Mouse (Mus musculus) kidney, embryonic 16.5 days (tissue): ENCODE data around the gene Rtn3. TPM values are rescaled to one million over a fixed set of nuclear protein-coding genes. Genes with fewer than 3 reads are reported as not detected.
"Not testable (repeated sequence)": the region's sequence is repeated elsewhere in the genome, so short reads cannot be mapped to it uniquely, and the experiment has no call there.

Source experiments
- ATAC-seq: fragments of 200-750 bp; cut with Nextera tagmentation; 2 replicates; pipeline ENCODE4 v1.8.0; 2017; ENCODE audit warnings: moderate TSS enrichment; ENCODE audit not compliant: low FRiP score, low TSS enrichment
- H3K27ac ChIP-seq: fragments of 300-500 bp; sonication (generic); 2 replicates; pipeline ENCODE4 v1.5.1; 2014; ENCODE audit warnings: low read length
- H3K27me3 ChIP-seq: fragments of 300-500 bp; sonication (generic); 2 replicates; pipeline ENCODE4 v1.6.1; 2014; ENCODE audit warnings: low read length, control low read depth, mixed read lengths; ENCODE audit not compliant: insufficient read depth
- H3K36me3 ChIP-seq: fragments of 300-500 bp; sonication (generic); 2 replicates; pipeline ENCODE4 v1.6.1; 2014; ENCODE audit warnings: low read length, control low read depth, mixed read lengths; ENCODE audit not compliant: insufficient read depth
- H3K4me1 ChIP-seq: fragments of 300-500 bp; sonication (generic); 2 replicates; pipeline ENCODE4 v1.6.1; 2014; ENCODE audit warnings: low read length, control low read depth, mixed read lengths; ENCODE audit not compliant: insufficient read depth
- H3K4me2 ChIP-seq: fragments of 300-500 bp; sonication (generic); replicated peaks from 2 replicates; pipeline ENCODE4 v1.6.1; 2014; ENCODE audit warnings: low read depth, low read length
- H3K4me3 ChIP-seq: fragments of 300-500 bp; sonication (generic); 2 replicates; pipeline ENCODE4 v1.5.1; 2014; ENCODE audit warnings: mild to moderate bottlenecking, low read length
- H3K9ac ChIP-seq: fragments of 300-500 bp; sonication (generic); replicated peaks from 2 replicates; pipeline ENCODE4 v1.6.1; 2014; ENCODE audit warnings: low read length
- H3K9me3 ChIP-seq: fragments of 300-500 bp; sonication (generic); 2 replicates; pipeline ENCODE4 v1.6.1; 2016; ENCODE audit warnings: low read length, control low read depth
- WGBS: fragments of 180-500 bp; shearing (Covaris S2); extraction: QIAGEN DNeasy Blood & Tissue Kit; methylation state at CpG from one replicate; pipeline ENCODE4 v1.1.7; 2014; 5-methylcytosine and 5-hydroxymethylcytosine counted together
- polyA plus RNA-seq: library from polyadenylated mRNA; unstranded; fragments of >200 nt; fragmentation: Nextera tagmentation; extraction: Ambion mirVana; gene quantifications from 2 replicates; pipeline ENCODE4 v1.2.1, GENCODE M21; 2015

Gene Rtn3
- polyA plus RNA-seq, 1 experiment from 2014 or later, result 169 TPM

DNA sequence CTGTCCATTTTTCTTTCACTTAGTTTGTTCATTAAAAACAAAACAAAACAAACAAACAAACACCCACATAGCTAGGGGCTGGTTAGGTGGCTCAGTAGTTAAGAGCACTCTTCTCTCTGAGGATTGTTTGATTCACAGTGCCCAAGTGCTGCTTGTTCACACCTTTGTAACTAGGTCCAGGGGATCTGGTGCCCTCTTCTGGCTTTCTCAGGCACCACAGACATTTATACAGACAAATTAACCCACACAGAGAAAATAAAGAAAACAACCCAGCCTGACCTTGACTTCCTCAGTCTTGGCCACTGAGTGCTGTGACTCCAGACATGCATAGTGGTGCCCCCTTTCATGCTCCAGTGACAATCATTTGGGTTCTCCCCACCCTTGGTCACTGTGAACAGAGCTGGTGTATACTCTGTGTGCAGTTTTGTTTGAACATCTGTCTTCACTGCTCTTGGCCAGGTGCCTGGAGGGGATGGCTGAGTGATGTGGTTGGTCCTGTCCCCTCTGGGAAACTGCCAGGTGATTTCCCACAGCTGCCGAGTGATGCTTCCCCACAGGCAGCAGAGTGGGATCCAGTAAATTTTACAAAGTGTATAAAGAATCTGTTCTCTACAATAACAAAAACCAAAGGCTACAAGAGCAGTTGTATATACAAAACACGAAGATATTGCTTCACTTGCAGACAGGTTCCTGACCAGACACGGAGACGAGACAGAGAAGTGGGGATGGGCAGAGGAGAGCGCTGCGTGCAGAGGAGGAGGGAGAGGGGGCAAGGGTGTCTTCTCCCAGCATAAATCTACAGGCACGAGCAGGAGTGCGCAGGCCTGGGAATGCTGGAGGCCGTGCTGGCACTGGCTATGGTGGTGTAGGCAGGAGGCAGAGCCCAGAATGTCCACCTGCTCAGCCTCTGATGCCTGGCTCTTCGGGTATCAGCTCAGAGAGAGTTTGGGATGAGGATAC, 85.9 kb downstream of the Rtn3 start:
- not testable (repeated sequence) for H3K36me3 ChIP-seq, H3K27ac ChIP-seq, H3K4me2 ChIP-seq, H3K4me1 ChIP-seq, H3K27me3 ChIP-seq, H3K9ac ChIP-seq, H3K4me3 ChIP-seq
- 42% methylated on average over 7 of the region's 10 CpGs for WGBS
- peaks cover 17% of the 10 kb centered on the region for H3K9me3 ChIP-seq
- ATAC-seq, result 0 out of 2 replicates have a peak, but pooled peaks have one; percentile 35

DNA sequence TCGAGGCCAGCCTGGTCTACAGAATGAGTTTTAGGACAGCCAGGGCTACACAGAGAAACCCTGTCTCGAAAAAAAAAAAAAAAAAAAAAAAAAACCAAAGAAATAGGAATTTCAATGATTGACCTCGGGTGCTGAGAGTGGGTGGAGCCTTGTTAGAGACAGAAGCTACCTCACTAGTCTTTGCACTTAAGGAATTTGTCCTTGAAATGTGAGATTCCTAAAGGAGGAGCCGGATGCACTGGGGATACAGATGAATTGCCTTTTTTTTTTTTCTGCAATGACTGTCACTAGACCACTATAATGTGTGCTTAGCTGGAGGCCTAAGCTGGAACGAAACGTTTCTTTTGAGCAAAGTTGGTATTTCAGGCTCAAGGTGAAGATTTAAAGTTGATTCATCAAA, 94.6 kb downstream of the Rtn3 start:
- ATAC-seq, result no peak
- no peaks in the 10 kb centered on the region for H3K27me3 ChIP-seq
- H3K4me1 ChIP-seq, result peaks cover 8% of the 10 kb centered on the region
- no peak overlapping the region for H3K9ac ChIP-seq
- peaks cover 26% of the 10 kb centered on the region for H3K9me3 ChIP-seq
- WGBS, result 74% methylated on average over 6 of the region's 6 CpGs
- H3K4me2 ChIP-seq, result no peak overlapping the region
- no peak overlapping the region for H3K27ac ChIP-seq
- 0 out of 2 replicates have a peak, but pooled peaks cover 8% of the 10 kb centered on the region for H3K36me3 ChIP-seq
- no peak overlapping the region for H3K4me3 ChIP-seq

DNA sequence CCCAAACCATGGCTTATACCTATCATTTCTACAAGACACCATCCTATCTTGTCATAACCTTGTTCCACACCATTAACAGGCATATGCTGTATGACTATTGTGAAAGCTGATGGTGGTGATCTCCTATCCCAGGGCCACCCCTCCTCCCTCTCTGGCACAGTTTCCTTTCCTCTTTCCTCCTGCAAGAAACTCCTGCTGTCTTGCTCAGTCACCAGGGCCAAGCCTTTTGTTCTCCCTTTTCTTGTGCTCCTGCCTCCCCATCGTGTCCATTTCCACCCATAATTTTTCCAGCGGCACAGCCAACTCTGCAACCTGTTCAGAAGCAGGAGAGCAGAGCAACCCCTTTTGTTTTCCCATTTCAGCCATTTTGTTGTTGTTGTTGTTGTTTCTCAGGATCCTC, 97.0 kb downstream of the Rtn3 start:
- no peak overlapping the region for H3K4me3 ChIP-seq
- H3K9me3 ChIP-seq, result peaks cover 22% of the 10 kb centered on the region
- H3K4me1 ChIP-seq, result peaks cover 20% of the 10 kb centered on the region
- WGBS, result 67% methylated on average over 2 of the region's 2 CpGs
- 0 out of 2 replicates have a peak, but pooled peaks cover 8% of the 10 kb centered on the region for H3K36me3 ChIP-seq
- no peak overlapping the region for H3K4me2 ChIP-seq
- H3K27ac ChIP-seq, result no peak overlapping the region
- no peaks in the 10 kb centered on the region for H3K27me3 ChIP-seq
- H3K9ac ChIP-seq, result no peak overlapping the region
- no peak for ATAC-seq

DNA sequence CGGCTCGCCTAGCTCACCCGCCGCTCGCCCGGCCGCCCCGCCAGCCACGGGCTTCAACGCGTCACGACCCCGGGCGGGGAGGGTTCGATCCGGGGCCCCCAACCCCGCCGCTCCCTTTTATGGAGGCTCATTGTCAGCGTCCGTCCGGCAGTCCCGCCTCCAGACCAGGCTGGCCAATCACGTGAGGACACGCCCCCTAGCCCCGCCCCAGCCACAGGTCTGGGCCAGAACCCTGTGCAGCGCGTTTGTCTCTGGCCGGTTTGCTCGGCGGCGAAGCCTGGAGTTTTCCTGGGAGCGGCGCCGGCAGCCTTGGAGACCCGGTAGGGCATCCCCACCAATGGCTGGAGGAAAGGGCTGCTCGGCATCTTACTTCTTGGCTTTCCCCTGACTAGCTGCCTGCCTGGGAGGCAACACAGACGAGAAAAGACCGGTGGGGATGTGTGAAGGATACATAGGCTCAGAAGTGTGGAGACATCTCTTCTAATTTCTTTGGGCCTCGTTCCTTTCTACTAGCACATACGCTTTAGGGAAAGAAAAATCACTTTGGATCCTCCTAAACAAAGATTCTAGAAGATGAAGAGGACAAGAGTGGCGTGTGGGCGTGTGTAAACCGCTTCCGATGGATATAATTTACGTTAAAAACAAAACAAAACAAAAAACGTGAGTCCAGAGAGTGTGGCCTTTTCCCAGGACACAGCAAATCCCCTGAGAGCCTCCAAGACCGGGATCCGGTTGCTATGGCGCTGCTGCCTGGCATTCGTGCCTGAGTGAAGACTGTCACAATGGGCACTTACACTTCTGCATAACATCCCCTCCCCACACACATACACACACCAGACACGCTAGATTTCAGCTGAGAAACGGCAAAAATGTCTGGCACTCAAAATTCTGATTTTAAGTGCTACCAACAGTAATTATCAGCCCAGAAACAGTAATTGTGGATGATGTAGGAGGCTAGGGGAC, 99.9 kb downstream of the Rtn3 start, which contains the start of gene Spindoc:
Spindoc (minus strand) TSS at position 92 of the 963 bp plus-strand sequence.
- Histone ChIP-seq H3K27ac (peak within 1 kb of the TSS; percentile 89), H3K4me2 (peak within 1 kb of the TSS; percentile 79), H3K36me3 (peaks cover 11% of the 10 kb centered on the region; the same call in 1 of the 2 replicates), H3K4me1 (peaks cover 27% of the 10 kb centered on the region), H3K9me3 (peaks cover 13% of the 10 kb centered on the region; the same call in 1 of the 2 replicates), H3K4me3 (peak within 1 kb of the TSS; percentile 93), H3K27me3 (no peaks in the 10 kb centered on the region), H3K9ac (peak within 1 kb of the TSS; percentile 94)
- peak; percentile 98 for ATAC-seq
- 1% methylated on average over 51 of the region's 52 CpGs for WGBS

DNA sequence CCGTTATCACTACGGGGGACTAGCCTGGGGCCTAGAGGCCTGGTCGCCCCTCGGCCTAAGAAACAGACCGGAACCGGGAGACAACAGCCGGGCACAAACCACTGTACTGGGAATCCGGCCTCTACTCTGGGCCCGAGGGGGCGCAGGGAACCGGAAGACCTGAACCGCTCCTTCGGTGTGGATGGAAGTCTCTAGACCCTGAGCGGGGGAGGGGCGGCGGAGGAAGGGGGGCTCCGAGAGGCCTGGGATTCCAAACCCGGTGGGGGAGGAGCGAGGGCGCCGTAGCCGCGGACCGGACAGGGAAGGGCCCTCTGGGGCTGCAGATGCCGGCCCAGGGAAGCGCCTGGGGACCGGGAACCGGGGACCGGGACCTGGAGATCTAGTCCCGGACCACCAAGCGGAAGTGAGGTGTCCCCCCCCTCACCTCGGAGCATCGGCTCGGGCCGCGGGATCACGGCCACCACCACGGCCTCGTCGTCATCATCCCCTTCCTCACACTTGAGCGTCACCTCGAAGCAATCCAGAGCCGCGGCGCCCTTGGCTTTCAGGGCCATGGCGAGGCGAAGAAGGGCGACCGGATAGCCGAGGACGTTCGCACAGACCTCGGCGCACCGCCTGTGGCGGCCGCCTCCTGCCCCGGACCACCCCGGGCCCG, 100.7 kb downstream of the Rtn3 start:
- H3K4me2 ChIP-seq, result peak overlapping the region; percentile 79
- peaks cover 11% of the 10 kb centered on the region; the same call in 1 of the 2 replicates for H3K36me3 ChIP-seq
- ATAC-seq, result peak; percentile 82
- H3K9ac ChIP-seq, result peak overlapping the region; percentile 94
- H3K4me3 ChIP-seq, result peak overlapping the region; percentile 93
- peak overlapping the region; percentile 89 for H3K27ac ChIP-seq
- WGBS, result under 1% methylated on average over 56 of the region's 60 CpGs
- peaks cover 9% of the 10 kb centered on the region; the same call in 1 of the 2 replicates for H3K9me3 ChIP-seq
- peaks cover 27% of the 10 kb centered on the region for H3K4me1 ChIP-seq
- no peaks in the 10 kb centered on the region for H3K27me3 ChIP-seq

DNA sequence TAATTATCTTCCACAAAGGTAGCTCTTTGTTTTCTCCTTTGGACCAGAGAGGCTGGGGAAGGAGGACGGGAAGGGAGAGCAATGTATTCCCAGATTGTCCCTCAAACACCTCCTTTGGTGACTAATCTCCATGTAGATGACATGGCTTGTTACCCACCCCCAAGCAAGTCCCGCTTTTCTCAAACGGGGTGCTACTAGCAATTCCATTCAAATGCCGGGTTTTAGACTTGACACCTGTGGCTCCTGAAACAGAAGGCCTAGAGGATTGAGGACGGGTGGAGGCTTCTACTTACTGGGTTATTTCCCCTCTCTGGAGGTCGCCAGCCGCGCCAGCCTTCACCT, 101.2 kb downstream of the Rtn3 start:
- Histone ChIP-seq H3K27ac (peak overlapping the region; percentile 89), H3K9ac (peak overlapping the region; percentile 94), H3K9me3 (peaks cover 9% of the 10 kb centered on the region; the same call in 1 of the 2 replicates), H3K4me2 (peak overlapping the region; percentile 79), H3K4me1 (peaks cover 27% of the 10 kb centered on the region), H3K27me3 (no peaks in the 10 kb centered on the region), H3K36me3 (peaks cover 11% of the 10 kb centered on the region; the same call in 1 of the 2 replicates), H3K4me3 (peak overlapping the region; percentile 93)
- 1% methylated on average over 8 of the region's 8 CpGs for WGBS
- no peak for ATAC-seq

DNA sequence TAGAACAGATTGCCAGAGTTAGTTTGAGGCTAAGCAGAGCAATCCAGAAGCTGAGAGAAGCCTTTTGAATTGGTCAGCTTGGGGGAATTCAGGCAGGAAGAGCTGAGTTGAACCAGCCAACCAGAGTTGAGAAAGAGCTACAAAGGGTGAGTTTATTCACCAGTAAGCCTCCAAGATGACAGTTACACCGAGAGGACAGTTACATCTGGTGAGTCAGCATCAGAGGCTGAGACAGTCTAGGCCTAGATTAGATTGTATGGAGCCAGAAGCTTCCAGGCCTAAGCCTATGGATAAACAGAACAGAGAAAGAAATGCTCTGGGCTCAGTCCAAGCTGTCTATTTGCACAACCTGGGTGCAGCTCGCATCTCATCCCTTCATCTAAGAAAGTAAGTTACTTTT, 105.4 kb downstream of the Rtn3 start:
- no peak for ATAC-seq
- peaks cover 17% of the 10 kb centered on the region for H3K4me1 ChIP-seq
- H3K27ac ChIP-seq, result no peak overlapping the region
- H3K4me3 ChIP-seq, result no peak overlapping the region
- H3K4me2 ChIP-seq, result no peak overlapping the region
- 71% methylated on average over 2 of the region's 2 CpGs for WGBS
- no peaks in the 10 kb centered on the region for H3K27me3 ChIP-seq
- H3K9me3 ChIP-seq, result no peaks in the 10 kb centered on the region
- H3K9ac ChIP-seq, result no peak overlapping the region
- peaks cover 31% of the 10 kb centered on the region for H3K36me3 ChIP-seq
